Mouse (Mus musculus): ENCODE measurements at regions not wholly inside any gene's neighbourhood (a gene's known extent, or its start where the extent isn't known, plus 50 kb on each side); places are given as distances from the start of the nearest gene placed in this dataset.

GRCm38 (mm10) chr1:125149817-125150216 is 285.7 kb downstream of the Actr3 start:
- in situ Hi-C loops (cut with MboI, MseI): no loop called here

GRCm38 (mm10) chr1:125123861-125124260 is 311.7 kb downstream of the Actr3 start:
- in situ Hi-C loops (cut with MboI, MseI): no loop called here

- in situ Hi-C loops (cut with MboI, MseI): no loop called here
Measured at GRCm38 (mm10) chr1:125100596-125100995, 334.9 kb downstream of the Actr3 start.

- in situ Hi-C loops (cut with MboI, MseI): no loop called here
Measured at GRCm38 (mm10) chr1:125084906-125085305, 350.6 kb downstream of the Actr3 start.

- in situ Hi-C loops (cut with MboI, MseI): no loop called here
Measured at GRCm38 (mm10) chr1:125039572-125040326, 395.8 kb downstream of the Actr3 start.

- in situ Hi-C loops (cut with MboI, MseI): no loop called here
Measured at GRCm38 (mm10) chr1:125013301-125013700, 422.2 kb downstream of the Actr3 start.

- in situ Hi-C loops (cut with MboI, MseI): no loop called here
Measured at GRCm38 (mm10) chr1:125011893-125012292, 423.6 kb downstream of the Actr3 start.

- in situ Hi-C loops (cut with MboI, MseI): no loop called here
Measured at GRCm38 (mm10) chr1:124997577-124997976, 437.9 kb downstream of the Actr3 start.

- in situ Hi-C loops (cut with MboI, MseI): no loop called here
Measured at GRCm38 (mm10) chr1:124950849-124951248, 484.7 kb downstream of the Actr3 start.

GRCm38 (mm10) chr1:124904373-124904772 is 531.2 kb downstream of the Actr3 start:
- in situ Hi-C loops (cut with MboI, MseI): no loop called here

- in situ Hi-C loops (cut with MboI, MseI): no loop called here
Measured at GRCm38 (mm10) chr1:124871148-124871547, 564.4 kb downstream of the Actr3 start.

- in situ Hi-C loops (cut with MboI, MseI): no loop called here
Measured at GRCm38 (mm10) chr1:124866248-124866647, 569.3 kb downstream of the Actr3 start.

GRCm38 (mm10) chr1:124845681-124846080 is 589.8 kb downstream of the Actr3 start:
- in situ Hi-C loops (cut with MboI, MseI): no loop called here

GRCm38 (mm10) chr1:124825717-124826116 is 609.8 kb downstream of the Actr3 start:
- in situ Hi-C loops (cut with MboI, MseI): no loop called here

- in situ Hi-C loops (cut with MboI, MseI): no loop called here
Measured at GRCm38 (mm10) chr1:124793026-124793425, 642.5 kb downstream of the Actr3 start.

GRCm38 (mm10) chr1:124790646-124791045 is 644.9 kb downstream of the Actr3 start:
- in situ Hi-C loops (cut with MboI, MseI): no loop called here

GRCm38 (mm10) chr1:124790130-124790529 is 645.4 kb downstream of the Actr3 start:
- in situ Hi-C loops (cut with MboI, MseI): no loop called here

- in situ Hi-C loops (cut with MboI, MseI): no loop called here
Measured at GRCm38 (mm10) chr1:124783066-124783465, 652.5 kb downstream of the Actr3 start.

GRCm38 (mm10) chr1:124777685-124778084 is 657.8 kb downstream of the Actr3 start:
- in situ Hi-C loops (cut with MboI, MseI): no loop called here

- in situ Hi-C loops (cut with MboI, MseI): no loop called here
Measured at GRCm38 (mm10) chr1:124756721-124757120, 678.8 kb downstream of the Actr3 start.

GRCm38 (mm10) chr1:124739777-124740176 is 694.4 kb upstream of the Dpp10 start:
- in situ Hi-C loops (cut with MboI, MseI): no loop called here

- in situ Hi-C loops (cut with MboI, MseI): no loop called here
Measured at GRCm38 (mm10) chr1:124730364-124730763, 685.0 kb upstream of the Dpp10 start.

- in situ Hi-C loops (cut with MboI, MseI): no loop called here
Measured at GRCm38 (mm10) chr1:124718065-124718464, 672.7 kb upstream of the Dpp10 start.

GRCm38 (mm10) chr1:124706246-124706645 is 660.9 kb upstream of the Dpp10 start:
- in situ Hi-C loops (cut with MboI, MseI): no loop called here
